Mouse (Mus musculus) liver, adult 2 months (tissue): ENCODE measurements around the gene Crct1.

Experiments used
- CTCF ChIP-seq: fragments of 200-500 bp; IDR thresholded peaks from 2 replicates; pipeline ENCODE4 v1.5.1; 2011; ENCODE audit warnings: low read depth, low read length, control low read depth
- POLR2A ChIP-seq: fragments of 200-500 bp; IDR thresholded peaks from 2 replicates; pipeline ENCODE4 v1.6.1; 2011; ENCODE audit warnings: low read length, control low read depth; ENCODE audit not compliant: insufficient read depth; ENCODE audit errors: extremely low read depth

DNA sequence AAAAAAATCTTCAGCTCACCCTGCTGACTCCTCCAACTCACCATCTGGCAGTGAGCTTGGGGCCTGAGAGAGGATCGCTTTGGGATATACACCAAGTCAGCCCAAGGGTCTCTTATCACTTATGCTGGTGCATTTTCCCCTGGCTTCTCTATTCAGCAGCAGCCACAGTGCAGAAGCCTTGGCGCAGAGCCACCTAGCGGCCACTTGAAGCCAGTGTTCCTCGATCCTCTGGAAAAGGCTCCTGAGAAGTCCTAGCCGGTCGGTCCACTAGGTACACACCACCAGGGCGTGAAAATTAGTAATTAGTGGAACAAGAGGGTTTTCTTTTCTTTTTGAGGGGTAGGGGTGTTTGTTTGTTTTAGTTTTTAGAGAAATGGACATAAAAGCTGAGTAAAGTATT lies 16.8 kb downstream of the Crct1 start:
- TF ChIP-seq CTCF (peak; percentile 87), POLR2A (no peak)
